Comparison of ENCODE assay signal across 9 mouse cellular contexts in the genomic region with DNA sequence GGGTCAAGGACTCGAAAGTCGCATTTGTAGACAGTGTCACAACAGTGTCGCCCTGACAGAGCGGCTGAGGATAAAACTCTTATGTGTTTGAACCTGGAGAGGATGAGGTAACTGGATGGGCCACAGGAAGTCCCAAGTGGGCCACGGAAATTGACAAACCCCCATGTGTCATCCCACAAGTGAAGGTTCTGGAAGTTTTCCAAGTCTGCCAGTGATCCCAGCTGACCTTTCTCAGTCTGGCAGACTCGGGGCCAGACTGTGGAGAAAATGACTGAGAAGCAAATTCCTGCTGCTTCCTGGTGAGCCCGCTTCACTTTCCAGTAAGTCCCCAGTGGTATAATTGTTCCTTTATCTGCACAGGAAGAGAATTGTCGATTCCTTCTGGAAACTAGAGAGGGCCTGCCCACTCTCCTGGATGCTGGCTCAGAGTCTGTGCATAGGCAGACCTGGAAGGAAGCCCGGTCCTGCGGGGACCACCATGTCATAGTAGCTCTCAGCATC. TPM values are rescaled to one million over a fixed set of nuclear protein-coding genes. Genes with fewer than 3 reads are reported as not detected.
A peak's percentile ranks its signal among the peaks of the same experiment; 100 is the strongest.
DNase-seq lines count a peak whose midpoint lies in the region; ATAC-seq and TF ChIP-seq lines count a peak whose summit lies in the region.
"Had no signal": no experiment of that assay in that cellular context is flagged by ENCODE, and none has a peak within 500 bp of the region (broad histone marks: within the 10 kb centered on the region; RNA-seq: fewer than 3 reads in every experiment).

No protein-coding gene starts in this region.

- no peak for TF ChIP-seq EP300 in heart, adult 2 months (IDR thresholded peaks at IDR 0.05; ENCODE audit: insufficient read depth, low read depth, low read length)

- no peak overlapping the region for H3K4me2 ChIP-seq in stomach, embryonic 15.5 days
- H3K4me2 ChIP-seq: limb, embryonic 13.5 days had no signal

- H3K4me3 ChIP-seq in heart, adult 2 months, result no peak overlapping the region
- H3K4me3 ChIP-seq in stomach, embryonic 15.5 days (replicated peaks), result no peak overlapping the region
- H3K4me3 ChIP-seq: limb, embryonic 13.5 days had no signal

- no peaks in the 10 kb centered on the region for H3K9me3 ChIP-seq in stomach, embryonic 15.5 days
- H3K9me3 ChIP-seq: limb, embryonic 13.5 days had no signal

- 36% methylated on average over 10 of the region's 10 CpGs for WGBS in heart, adult 2 months
- WGBS in stomach, embryonic 15.5 days, result 56% methylated on average over 10 of the region's 10 CpGs

- no peak for TF ChIP-seq POLR2A in heart, adult 2 months (IDR thresholded peaks at IDR 0.05; ENCODE audit: insufficient read depth, low read depth, low read length)

- H3K79me2 ChIP-seq in heart, adult 2 months (replicated peaks; ENCODE audit: control insufficient read depth, insufficient read depth, low read length), result no peaks in the 10 kb centered on the region

- H3K27me3 ChIP-seq in heart, adult 2 months (ENCODE audit: control insufficient read depth, insufficient read depth, low read length), result no peaks in the 10 kb centered on the region
- no peaks in the 10 kb centered on the region for H3K27me3 ChIP-seq in stomach, embryonic 15.5 days (replicated peaks)

- H3K9ac ChIP-seq in heart, adult 2 months (ENCODE audit: low read depth, low read length), result no peak overlapping the region
- no peak overlapping the region for H3K9ac ChIP-seq in stomach, embryonic 15.5 days
- H3K9ac ChIP-seq: limb, embryonic 13.5 days had no signal

- H3K36me3 ChIP-seq in heart, adult 2 months (ENCODE audit: control insufficient read depth, insufficient read depth, low read length), result no peaks in the 10 kb centered on the region
- H3K36me3 ChIP-seq in stomach, embryonic 15.5 days, result no peaks in the 10 kb centered on the region
- H3K36me3 ChIP-seq: limb, embryonic 13.5 days had no signal

- H3K27ac ChIP-seq in heart, adult 2 months, result peak overlapping the region; percentile 13
- H3K27ac ChIP-seq in stomach, embryonic 15.5 days, result no peak overlapping the region
- H3K27ac ChIP-seq: limb, embryonic 13.5 days had no signal

- ATAC-seq in stomach, embryonic 15.5 days (ENCODE audit: insufficient read depth, low FRiP score, low read depth), result peak; percentile 28; the same call in 1 of the 2 replicates

- intact Hi-C loops in heart, adult 2 months (cut with DNase I), result loop anchor here (10.0 kb wide), 5 partner anchors 132 to 922 kb away; no protein-coding TSS in a partner anchor

- no peak for TF ChIP-seq CTCF in heart, adult 2 months (IDR thresholded peaks at IDR 0.05)

- peaks cover 5% of the 10 kb centered on the region for H3K4me1 ChIP-seq in heart, adult 2 months (ENCODE audit: control insufficient read depth, insufficient read depth, low read length)
- peaks cover 4% of the 10 kb centered on the region; the same call in 1 of the 2 replicates for H3K4me1 ChIP-seq in stomach, embryonic 15.5 days

- peak; percentile 19 to 53 for DNase-seq in lung, adult 18-20 months
- no peak for DNase-seq in lung, postnatal 25 days (ENCODE audit: low spot score)
- no peak for DNase-seq in heart, adult 2 months
- DNase-seq in kidney, postnatal 14 days, result peak; percentile 65
- DNase-seq in cerebellum, adult 9-11 months, result no peak
- DNase-seq in frontal cortex, postnatal 10 days (ENCODE audit: low spot score in 2 of 2), result no peak
- DNase-seq in left cerebral cortex, adult 8-10 months (ENCODE audit: low spot score in 2 of 2), result no peak

RNA-seq across cellular contexts. Expression of gene Cd180, which starts 47.0 kb away (rescaled TPM):
- 1 to 10 TPM in 1 of 2 experiments, under 1 TPM in 1; 0.32 to 1.6 TPM for total RNA-seq in heart, adult 2 months (2021)
- 0.70 and 1.3 TPM in 2 replicates for polyA plus RNA-seq in heart, adult 2 months (2012; rRNA removed)
- polyA plus RNA-seq in stomach, embryonic 15.5 days (2015; fragmentation: Nextera tagmentation; extraction: Ambion mirVana), result 0.63 and 0.83 TPM in 2 replicates
- 10 to 100 TPM in 2 of 4 experiments, 1 to 10 TPM in 2; 3.2 to 14.1 (median 7.3) TPM for total RNA-seq in left cerebral cortex, adult 8-10 months (2022)

Comparison
In these comparisons a context has a peak if more than half of its experiments do, and no peak if none do; other contexts are left out.
1. DNase-seq: peak in lung, adult 18-20 months (2 of 2) and kidney, postnatal 14 days (single experiment); none in lung, postnatal 25 days (single experiment), heart, adult 2 months (0 of 2), cerebellum, adult 9-11 months (single experiment), frontal cortex, postnatal 10 days (0 of 2) and left cerebral cortex, adult 8-10 months (0 of 2).